Mouse (Mus musculus) large intestine, adult 2 months (tissue): Measurements from ENCODE around the gene Iyd. TPM values are rescaled to one million over a fixed set of nuclear protein-coding genes. Genes with fewer than 3 reads are reported as not detected.
A peak's percentile ranks its signal among the peaks of the same experiment; 100 is the strongest.

ENCODE experiments used
- DNase-seq: peaks from one replicate; pipeline ENCODE4 v3.0.0-alpha.2; 2012; ENCODE audit warnings: low read depth, low spot score
- WGBS: fragments of 180-500 bp; shearing (Covaris S2); methylation state at CpG from one replicate; pipeline ENCODE4 v1.1.7; 2018; 5-methylcytosine and 5-hydroxymethylcytosine counted together
- polyA plus RNA-seq: library from polyadenylated mRNA; depleted of rRNA; stranded (reverse); fragments of >200 nt; gene quantifications from 2 replicates; pipeline ENCODE4 v1.2.3, GENCODE M21; 2012; rRNA removed

Gene Iyd
- polyA plus RNA-seq, 1 experiment: 2.8 TPM

DNA sequence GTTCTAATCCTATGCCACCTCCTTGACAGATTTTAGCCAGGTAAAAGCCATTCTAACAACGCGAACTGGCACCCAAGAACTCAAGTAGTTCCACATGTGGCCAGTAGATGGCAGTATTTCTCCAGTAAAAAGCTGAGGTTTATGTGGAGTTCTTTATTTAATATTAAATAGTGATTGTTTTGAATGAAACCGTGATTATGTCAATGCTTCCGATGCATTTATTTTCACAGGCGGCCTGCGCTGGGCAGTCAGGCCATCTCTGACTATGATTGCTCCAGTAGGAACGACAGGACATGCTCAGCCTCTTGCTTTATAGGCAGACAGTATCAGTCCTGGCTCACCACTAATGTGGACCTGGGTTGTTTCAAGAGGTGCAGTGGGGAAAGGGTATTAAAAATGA is 5.6 kb upstream of the Iyd start:
- no peak for DNase-seq
- WGBS: 3% methylated on average over 7 of the region's 7 CpGs

DNA sequence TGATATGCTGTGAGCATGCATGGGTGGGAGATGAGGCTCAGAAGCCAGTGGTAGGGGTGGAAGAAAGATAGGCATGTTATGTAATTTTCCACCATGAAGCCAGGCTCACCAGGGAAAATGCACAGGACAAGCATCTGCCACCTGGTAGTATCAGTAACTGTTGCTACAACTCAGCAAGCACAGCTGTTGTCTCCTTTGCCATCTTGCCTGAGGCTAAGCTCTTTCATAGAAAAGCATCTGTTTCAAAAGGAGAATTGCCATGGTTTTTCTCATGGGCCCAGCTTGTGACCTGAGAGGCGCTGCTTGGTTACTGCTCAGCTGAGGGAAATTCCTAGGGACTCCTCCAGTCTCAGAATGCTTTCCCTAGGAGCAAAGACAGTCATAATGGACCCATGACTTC is 3.7 kb upstream of the Iyd start:
- 88% methylated on average over 1 of the region's 1 CpGs for WGBS
- no peak for DNase-seq

DNA sequence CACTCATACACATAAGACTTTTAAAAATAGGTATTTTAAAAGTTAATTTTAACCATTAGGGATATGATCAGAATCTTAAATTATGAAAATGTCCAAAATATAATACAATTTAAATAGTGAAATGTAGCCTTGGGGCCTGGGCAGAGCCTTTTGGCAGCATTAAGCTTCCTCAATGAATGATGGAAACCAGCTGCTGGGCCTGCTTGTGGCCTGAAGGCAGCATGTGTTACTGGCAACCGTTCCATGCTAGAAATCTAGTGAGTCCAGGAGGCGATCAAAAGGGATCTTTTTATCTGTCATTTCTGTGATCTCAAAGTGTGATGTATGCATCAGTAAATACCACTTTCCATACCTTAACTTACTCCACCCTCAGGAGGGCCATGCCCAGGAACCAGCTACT is 9.3 kb downstream of the Iyd start:
- no peak for DNase-seq
- WGBS: 67% methylated on average over 2 of the region's 2 CpGs

DNA sequence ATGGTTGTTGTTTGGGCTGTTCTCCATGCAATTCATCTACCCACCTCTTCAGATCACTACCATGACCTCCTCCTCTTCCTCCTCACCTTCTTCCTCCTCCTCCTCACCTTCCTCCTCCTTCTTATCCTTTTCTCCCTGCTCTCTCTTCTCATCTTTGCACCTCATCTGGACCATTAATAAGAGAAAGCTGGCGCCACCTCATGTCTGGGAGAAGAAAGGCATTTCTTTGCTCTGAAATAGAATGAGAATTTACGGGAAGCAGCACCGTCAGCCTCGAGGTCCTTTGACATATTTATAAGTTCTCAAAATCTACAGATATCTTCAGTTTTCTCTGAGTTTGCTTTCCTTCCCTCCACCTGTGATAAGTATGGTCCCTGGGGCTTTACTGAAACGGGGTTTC is 15.1 kb downstream of the Iyd start:
- 37% methylated on average over 5 of the region's 5 CpGs for WGBS
- no peak for DNase-seq

DNA sequence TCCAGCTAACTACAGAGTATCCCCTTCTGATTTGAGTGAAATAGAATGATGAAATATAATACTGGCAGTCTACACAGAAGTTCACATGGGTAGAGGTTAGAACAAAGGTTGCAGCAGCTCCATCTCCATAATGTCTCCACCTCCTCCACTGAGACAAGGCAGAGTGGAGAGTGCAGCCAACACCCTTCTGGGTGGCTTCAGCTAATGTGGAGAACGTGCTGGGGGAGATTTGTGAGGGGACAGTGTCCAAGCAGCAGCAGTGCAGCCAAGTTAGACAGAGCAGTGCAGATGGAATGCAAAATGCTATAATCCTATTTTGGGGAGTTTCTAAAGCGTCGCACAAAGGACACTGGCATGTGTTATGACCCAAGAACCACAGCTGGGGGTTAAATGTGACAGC is 16.5 kb downstream of the Iyd start:
- 58% methylated on average over 3 of the region's 3 CpGs for WGBS
- DNase-seq: no peak

DNA sequence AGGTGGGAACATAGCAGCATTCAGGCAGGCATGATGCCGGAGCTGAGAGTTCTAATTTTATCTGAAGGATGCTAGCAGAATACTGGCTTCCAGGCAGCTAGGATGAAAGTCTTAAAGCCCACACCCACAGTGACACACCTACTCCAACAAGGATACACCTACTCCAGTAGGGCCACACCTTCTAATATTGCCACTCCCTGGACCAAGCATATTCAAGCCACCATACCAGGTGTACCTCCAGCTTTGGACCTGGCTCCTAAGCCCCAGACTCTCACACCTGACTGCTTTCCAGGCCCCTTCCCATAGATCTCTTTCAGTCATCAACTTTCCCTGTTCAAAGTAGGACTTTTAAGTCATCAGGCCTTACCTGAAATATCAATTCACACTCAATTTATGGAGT is 19.1 kb downstream of the Iyd start:
- WGBS: 87% methylated on average over 1 of the region's 1 CpGs
- no peak for DNase-seq

DNA sequence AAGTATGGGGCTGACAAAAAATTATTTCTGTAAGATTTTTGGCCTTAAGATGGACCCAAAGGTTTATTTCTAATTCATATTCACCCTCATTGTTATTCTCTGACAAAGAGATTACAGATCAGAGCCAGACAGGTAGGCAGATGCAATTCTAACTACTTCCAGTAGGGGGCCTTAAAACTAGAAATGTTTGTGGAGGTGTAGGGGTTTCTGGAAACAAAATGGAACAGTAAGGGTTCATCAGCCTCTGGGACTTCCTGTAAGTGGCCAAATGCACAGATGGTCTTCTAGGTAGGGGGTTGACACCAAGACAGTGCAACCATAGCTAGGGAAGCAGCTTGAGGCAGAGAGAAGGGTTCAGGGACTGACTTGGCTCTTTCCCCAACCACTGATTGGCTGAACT is 22.1 kb downstream of the Iyd start:
- DNase-seq: no peak

DNA sequence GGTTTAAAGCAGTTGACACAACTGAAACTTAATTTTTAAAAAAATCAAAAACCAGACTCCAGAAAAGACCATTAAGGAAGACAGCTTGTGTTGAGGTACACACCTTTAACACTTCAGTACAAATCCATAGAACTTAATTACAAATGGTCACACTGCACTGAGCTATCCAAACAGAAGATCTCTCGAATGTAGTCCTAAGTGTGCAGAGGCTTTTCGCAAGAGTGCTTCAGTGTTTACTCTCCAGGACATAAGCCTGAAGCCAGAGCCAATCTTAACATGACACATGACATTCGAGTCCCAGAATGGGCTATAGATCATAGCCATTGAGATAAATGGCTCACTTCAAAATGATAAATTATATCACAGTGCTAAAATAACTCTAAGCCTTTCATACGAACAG is 25.1 kb downstream of the Iyd start:
- whole genome bisulfite sequencing: 40% methylated on average over 4 of the region's 4 CpGs
- no peak for DNase-seq

DNA sequence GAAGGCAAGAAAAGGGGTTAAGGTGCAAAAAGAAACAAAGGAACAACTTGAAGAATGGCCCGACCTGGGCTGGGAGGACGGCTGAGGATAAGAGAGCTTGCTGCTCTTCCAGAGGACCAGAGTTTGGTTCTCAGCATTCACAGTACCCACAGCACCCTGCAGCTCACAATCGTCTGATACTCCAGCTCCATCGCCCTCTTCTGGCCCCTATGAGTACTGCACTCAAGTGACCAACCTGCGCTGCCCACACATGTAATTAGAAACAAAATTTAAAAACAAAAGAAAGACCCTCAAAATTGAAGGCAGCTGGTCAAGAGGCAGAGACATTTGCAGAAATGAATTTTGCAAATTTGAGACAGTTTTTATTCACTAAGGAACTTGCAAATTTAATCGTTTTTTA is 27.8 kb downstream of the Iyd start:
- DNase-seq: no peak
- WGBS: 77% methylated on average over 6 of the region's 6 CpGs

DNA sequence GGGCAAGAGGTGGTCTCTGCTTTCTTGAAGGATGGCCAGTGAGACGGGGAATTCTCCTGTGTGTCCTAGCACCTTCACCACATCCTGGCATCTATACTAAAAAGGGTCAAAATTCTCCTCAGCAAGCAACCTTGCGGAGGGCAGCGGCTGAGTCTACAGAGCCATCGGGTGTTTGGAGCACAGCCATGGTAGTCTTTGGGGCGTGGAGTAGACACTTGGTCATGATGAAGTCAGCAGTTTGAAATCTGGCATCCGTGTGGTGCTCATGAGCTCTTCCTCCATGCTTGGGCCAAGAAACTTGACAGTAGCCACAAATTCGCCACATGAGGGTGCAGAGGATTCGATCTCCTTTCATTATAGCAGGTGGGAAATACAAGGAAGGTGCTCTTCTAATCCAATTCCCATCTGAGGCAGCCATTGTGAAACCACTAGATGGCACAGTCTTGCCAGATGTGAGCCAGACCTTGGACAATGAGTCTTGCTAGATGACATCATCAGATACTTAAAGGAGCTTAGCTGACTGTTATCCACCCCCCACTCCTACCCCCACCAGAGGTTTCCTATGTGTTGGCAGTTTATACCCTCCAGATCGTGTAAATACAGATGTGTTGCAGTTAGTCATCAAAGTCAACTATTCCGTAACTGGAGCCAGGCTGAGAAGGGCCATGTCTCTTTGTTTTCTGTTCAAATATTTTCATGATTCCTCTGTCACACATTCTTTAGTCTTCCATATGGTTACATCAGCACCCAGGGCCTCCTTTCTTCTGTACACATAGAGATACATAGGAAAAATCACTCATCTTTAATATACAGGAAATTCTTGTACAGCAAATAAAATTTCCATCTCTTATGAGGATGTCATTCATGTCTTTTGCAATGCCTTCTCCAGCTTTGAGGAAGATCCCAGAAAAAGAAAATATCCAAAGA is 32.9 kb downstream of the Iyd start:
- DNase-seq: peak; percentile 40
- WGBS: 31% methylated on average over 10 of the region's 10 CpGs

DNA sequence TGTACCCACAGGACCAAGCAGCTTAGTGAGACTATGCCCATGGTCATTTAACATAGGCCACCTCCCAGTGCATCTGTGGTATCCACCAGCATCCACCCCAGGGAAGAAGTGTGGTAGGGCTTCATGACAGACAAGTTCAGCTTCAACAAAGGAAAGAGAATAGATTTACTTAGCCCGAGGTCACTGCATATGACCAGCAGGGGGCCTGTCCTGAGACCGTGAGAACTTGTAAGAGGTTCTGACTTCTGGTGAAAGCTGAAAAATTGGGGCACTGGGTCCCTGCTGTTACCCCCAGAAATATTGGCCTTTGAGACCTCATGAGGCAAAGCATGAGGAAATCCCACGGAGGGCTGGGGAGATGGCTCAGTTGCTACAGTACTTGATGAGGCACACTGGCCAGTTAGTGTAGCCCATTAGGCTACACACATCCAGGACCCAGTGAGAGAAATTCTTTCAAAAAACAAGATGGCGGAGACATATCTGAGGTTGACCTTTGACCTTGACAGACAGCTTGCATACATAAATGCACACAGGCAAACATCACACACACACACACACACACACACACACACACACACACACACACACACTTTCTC is 34.0 kb downstream of the Iyd start:
- DNase-seq: no peak
- WGBS: 69% methylated on average over 4 of the region's 4 CpGs

DNA sequence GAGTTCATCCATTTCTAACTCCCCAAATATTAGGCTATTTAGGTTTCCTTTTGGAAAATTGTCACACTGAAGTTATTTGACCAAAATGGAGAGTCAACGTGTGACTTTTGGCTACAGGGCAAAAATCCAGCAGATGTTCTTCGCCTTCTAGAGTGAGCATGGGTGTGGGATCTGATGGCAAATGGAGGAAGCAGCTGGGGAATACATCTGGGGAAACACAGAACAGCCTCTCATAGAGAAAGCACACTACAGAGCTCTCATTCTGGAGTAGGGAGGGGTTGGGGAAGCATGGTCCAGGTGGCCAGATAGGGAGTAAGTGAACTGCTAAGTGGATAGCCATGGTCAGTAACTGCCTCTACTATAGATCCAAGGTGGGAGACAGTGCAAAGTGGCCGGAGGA is 50.6 kb downstream of the Iyd start:
- 74% methylated on average over 3 of the region's 3 CpGs for WGBS
- DNase-seq: no peak

DNA sequence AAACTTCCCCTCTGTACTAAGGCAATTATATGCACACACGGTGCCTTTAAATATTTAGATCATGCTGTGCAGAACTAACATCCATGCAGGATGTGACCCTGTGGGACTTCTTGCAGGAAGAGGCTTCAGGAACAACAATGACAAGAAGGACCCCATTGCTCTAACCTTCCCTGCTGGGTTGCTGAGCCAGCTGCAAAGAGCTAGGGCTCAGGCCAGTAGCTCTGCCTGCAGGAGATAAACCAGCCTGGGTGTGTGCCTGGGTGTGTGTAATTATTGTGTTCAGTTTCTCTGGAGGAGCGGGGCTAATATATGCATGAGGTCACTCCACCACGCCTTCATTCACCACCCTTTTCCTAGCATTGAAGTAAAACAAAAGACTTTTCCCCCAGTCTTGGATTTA is 51.8 kb downstream of the Iyd start:
- 14% methylated on average over 3 of the region's 3 CpGs for WGBS
- DNase-seq: no peak

DNA sequence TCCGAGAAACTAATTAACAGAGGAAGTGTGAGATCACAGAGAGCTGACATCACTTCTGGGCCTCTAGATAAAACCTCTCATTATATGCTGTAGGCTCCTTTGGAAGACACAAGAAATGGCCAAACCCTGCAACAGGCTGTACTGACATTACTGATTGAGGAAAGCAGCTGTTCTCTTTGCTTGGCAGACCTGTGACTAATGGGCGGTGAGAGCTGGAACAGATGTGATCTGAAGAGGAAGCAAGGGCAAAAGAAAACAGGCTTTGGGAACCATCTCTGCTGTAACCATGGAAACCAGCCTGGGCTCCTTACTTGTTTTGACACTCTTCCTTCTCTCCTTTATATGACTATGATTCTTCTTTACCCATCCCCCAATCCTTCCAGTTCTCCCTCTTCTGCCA is 56.7 kb downstream of the Iyd start:
- WGBS: 73% methylated on average over 2 of the region's 2 CpGs
- DNase-seq: no peak

DNA sequence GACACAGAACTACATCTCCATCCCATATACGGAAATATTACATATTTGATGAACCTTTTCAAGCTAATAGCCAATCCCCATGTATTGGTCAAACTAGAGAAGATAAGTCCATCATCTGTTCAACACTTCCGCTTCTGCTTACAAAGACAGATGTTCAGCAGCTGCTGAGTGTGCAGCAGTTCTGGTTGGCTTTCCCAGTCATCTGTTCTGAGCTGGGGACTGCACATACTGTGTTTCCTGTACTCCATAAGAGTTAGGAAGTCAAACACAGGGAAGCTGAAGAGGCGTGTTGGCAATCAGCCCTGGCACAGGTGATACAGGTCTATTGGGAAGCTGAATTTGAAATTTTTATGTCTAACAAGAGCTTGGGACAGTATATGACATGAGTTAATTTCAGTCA is 57.7 kb downstream of the Iyd start:
- 76% methylated on average over 3 of the region's 3 CpGs for WGBS
- DNase-seq: no peak

Other genes starting within 250 kb of the Iyd start
- 0.30 and 0.37 TPM in 2 replicates for gene Ppp1r14c, start 174.2 kb upstream of the Iyd start, polyA plus RNA-seq
- gene Plekhg1, start 200.1 kb downstream of the Iyd start, polyA plus RNA-seq: 1.1 and 2.5 TPM in 2 replicates